Mouse (Mus musculus) heart, embryonic 16.5 days (tissue): ENCODE data around the gene Abcc3. TPM values are rescaled to one million over a fixed set of nuclear protein-coding genes. Genes with fewer than 3 reads are reported as not detected.

Experiments
- ATAC-seq: fragments of 200-750 bp; cut with Nextera tagmentation; replicated peaks from 2 replicates; pipeline ENCODE4 v1.8.0; 2017; ENCODE audit warnings: moderate number of reproducible peaks; ENCODE audit not compliant: insufficient read depth, low FRiP score; ENCODE audit errors: extremely low read depth
- H3K27ac ChIP-seq: fragments of 300-500 bp; sonication (generic); 2 replicates; pipeline ENCODE4 v1.5.1; 2014; ENCODE audit warnings: mild to moderate bottlenecking, low read length, control low read depth, moderate library complexity
- H3K27me3 ChIP-seq: fragments of 300-500 bp; sonication (generic); 2 replicates; pipeline ENCODE4 v1.6.1; 2014; ENCODE audit warnings: low read length, mixed read lengths; ENCODE audit not compliant: control insufficient read depth, insufficient read depth
- H3K36me3 ChIP-seq: fragments of 300-500 bp; sonication (generic); 2 replicates; pipeline ENCODE4 v1.6.1; 2014; ENCODE audit not compliant: control insufficient read depth, insufficient read depth
- H3K4me1 ChIP-seq: fragments of 300-500 bp; sonication (generic); 2 replicates; pipeline ENCODE4 v1.6.1; 2014; ENCODE audit warnings: low read length, mixed read lengths; ENCODE audit not compliant: control insufficient read depth, insufficient read depth
- H3K4me2 ChIP-seq: fragments of 300-500 bp; sonication (generic); 2 replicates; pipeline ENCODE4 v1.6.1; 2014; ENCODE audit warnings: low read depth, mild to moderate bottlenecking, control low read depth, low read length
- H3K4me3 ChIP-seq: fragments of 300-500 bp; sonication (generic); 2 replicates; pipeline ENCODE4 v1.5.1; 2014; ENCODE audit warnings: mild to moderate bottlenecking, control low read depth, low read length
- H3K9ac ChIP-seq: fragments of 300-500 bp; sonication (generic); 2 replicates; pipeline ENCODE4 v1.6.1; 2014; ENCODE audit warnings: low read length, control low read depth
- H3K9me3 ChIP-seq: fragments of 300-500 bp; sonication (generic); replicated peaks from 2 replicates; pipeline ENCODE4 v1.6.1; 2016; ENCODE audit warnings: low read length; ENCODE audit not compliant: control insufficient read depth
- WGBS: fragments of 180-500 bp; shearing (Covaris S2); extraction: QIAGEN DNeasy Blood & Tissue Kit; methylation state at CpG from one replicate; pipeline ENCODE4 v1.1.7; 2014; 5-methylcytosine and 5-hydroxymethylcytosine counted together
- polyA plus RNA-seq: library from polyadenylated mRNA; unstranded; fragments of >200 nt; fragmentation: Nextera tagmentation; extraction: Ambion mirVana; gene quantifications from 2 replicates; pipeline ENCODE4 v1.2.1, GENCODE M21; 2015

The Abcc3 gene
- 1.1 and 1.3 TPM in 2 replicates for polyA plus RNA-seq

DNA sequence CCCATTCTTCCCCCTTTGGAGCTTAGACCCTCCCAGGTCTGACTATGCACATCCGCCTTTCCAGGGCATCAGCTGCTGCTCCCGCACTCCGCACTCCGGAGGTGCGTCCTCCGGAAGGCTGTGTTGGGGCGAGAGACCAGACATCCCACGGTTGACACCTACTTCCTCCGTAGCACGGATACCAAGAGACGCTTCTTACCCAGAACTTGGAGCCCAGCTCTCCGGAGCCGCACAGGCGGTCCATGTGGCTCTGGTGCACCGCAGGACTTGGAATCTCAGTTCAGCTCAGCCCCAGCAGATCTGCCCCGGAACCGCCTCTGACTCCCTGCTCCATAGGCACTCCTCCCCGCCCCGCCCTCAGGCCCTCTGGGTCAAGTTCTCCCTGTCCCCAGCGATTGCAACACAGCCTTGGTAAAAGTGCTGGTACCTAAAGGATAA, at the start of gene Abcc3:
Abcc3 (minus strand) TSS at position 326 of the 438 bp plus-strand sequence.
- Histone ChIP-seq H3K9me3 (no peaks in the 10 kb centered on the region), H3K27ac (no peak within 1 kb of the TSS), H3K36me3 (no peaks in the 10 kb centered on the region), H3K4me1 (peaks cover 2% of the 10 kb centered on the region; the same call in 1 of the 2 replicates), H3K9ac (peak within 1 kb of the TSS; percentile 50), H3K27me3 (0 out of 2 replicates have a peak, but pooled peaks cover 9% of the 10 kb centered on the region), H3K4me2 (peak within 1 kb of the TSS; percentile 68), H3K4me3 (peak within 1 kb of the TSS; percentile 46)
- no peak for ATAC-seq
- WGBS = 6% methylated on average over 20 of the region's 20 CpGs

- no peaks in the 10 kb centered on the region for H3K36me3 ChIP-seq
- H3K27ac ChIP-seq = no peak overlapping the region
- 51% methylated on average over 9 of the region's 9 CpGs for WGBS
- no peak overlapping the region for H3K4me3 ChIP-seq
- H3K9ac ChIP-seq = no peak overlapping the region
- H3K4me1 ChIP-seq = peaks cover 11% of the 10 kb centered on the region
- no peak overlapping the region for H3K4me2 ChIP-seq
- ATAC-seq = no peak
- peaks cover 5% of the 10 kb centered on the region for H3K27me3 ChIP-seq
- H3K9me3 ChIP-seq = no peaks in the 10 kb centered on the region
Observed at GRCm38 (mm10) chr11:94441752-94442151, 49.0 kb upstream of the Abcc3 start.

GRCm38 (mm10) chr11:94441122-94441521, 48.3 kb upstream of the Abcc3 start:
- Histone ChIP-seq H3K27ac (0 out of 2 replicates have a peak overlapping the region, but pooled peaks have one; percentile 37), H3K9me3 (no peaks in the 10 kb centered on the region), H3K36me3 (no peaks in the 10 kb centered on the region), H3K27me3 (peaks cover 3% of the 10 kb centered on the region), H3K4me1 (peaks cover 11% of the 10 kb centered on the region), H3K9ac (no peak overlapping the region; the same call in 1 of the 2 replicates), H3K4me2 (no peak overlapping the region), H3K4me3 (no peak overlapping the region)
- 38% methylated on average over 7 of the region's 7 CpGs for WGBS
- ATAC-seq = peak; percentile 30; the same call in 1 of the 2 replicates

DNA sequence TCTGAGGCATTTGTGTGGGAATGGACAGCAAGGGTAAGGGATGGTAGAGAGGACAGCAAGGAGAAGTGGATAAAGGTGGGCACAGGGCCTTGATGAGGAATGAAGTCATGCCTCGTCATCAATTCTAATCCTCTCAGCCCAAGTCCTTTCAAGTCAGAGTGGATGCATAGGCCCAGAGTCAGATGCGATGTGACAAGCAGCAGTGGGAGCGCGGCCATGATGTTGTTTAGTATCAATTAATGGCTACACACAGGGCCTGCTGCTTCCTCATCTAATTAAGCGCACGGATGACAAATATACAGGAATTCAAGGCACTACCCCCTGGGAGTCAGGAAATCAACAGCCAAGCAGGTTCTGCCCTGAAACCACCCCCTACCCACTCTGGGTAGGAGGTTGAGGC, 47.6 kb upstream of the Abcc3 start:
- Histone ChIP-seq H3K4me2 (no peak overlapping the region), H3K4me1 (peaks cover 11% of the 10 kb centered on the region), H3K9ac (no peak overlapping the region), H3K36me3 (no peaks in the 10 kb centered on the region), H3K9me3 (no peaks in the 10 kb centered on the region), H3K27me3 (peaks cover 3% of the 10 kb centered on the region; the same call in 1 of the 2 replicates), H3K4me3 (no peak overlapping the region), H3K27ac (no peak overlapping the region)
- 92% methylated on average over 6 of the region's 6 CpGs for WGBS
- no peak for ATAC-seq

- Histone ChIP-seq H3K9me3 (no peaks in the 10 kb centered on the region), H3K4me1 (peaks cover 21% of the 10 kb centered on the region), H3K27me3 (peaks cover 15% of the 10 kb centered on the region), H3K4me3 (no peak overlapping the region), H3K4me2 (0 out of 2 replicates have a peak overlapping the region, but pooled peaks have one; percentile 1), H3K27ac (peak overlapping the region; percentile 73), H3K9ac (no peak overlapping the region), H3K36me3 (no peaks in the 10 kb centered on the region)
- 19% methylated on average over 9 of the region's 9 CpGs for WGBS
- 0 out of 2 replicates have a peak, but pooled peaks have one; percentile 10 for ATAC-seq
Observed at GRCm38 (mm10) chr11:94429011-94429651, 36.3 kb upstream of the Abcc3 start.

GRCm38 (mm10) chr11:94428091-94428835, 35.5 kb upstream of the Abcc3 start:
- peak overlapping the region; percentile 73 for H3K27ac ChIP-seq
- 2% methylated on average over 4 of the region's 4 CpGs for WGBS
- H3K36me3 ChIP-seq = no peaks in the 10 kb centered on the region
- H3K9ac ChIP-seq = no peak overlapping the region
- ATAC-seq = peak; percentile 89
- peaks cover 13% of the 10 kb centered on the region for H3K27me3 ChIP-seq
- peaks cover 25% of the 10 kb centered on the region for H3K4me1 ChIP-seq
- H3K4me2 ChIP-seq = peak overlapping the region; percentile 7; the same call in 1 of the 2 replicates
- H3K9me3 ChIP-seq = no peaks in the 10 kb centered on the region
- H3K4me3 ChIP-seq = no peak overlapping the region

GRCm38 (mm10) chr11:94425656-94426055, 32.9 kb upstream of the Abcc3 start:
- Histone ChIP-seq H3K9ac (no peak overlapping the region), H3K4me2 (no peak overlapping the region), H3K27ac (no peak overlapping the region), H3K9me3 (no peaks in the 10 kb centered on the region), H3K4me1 (peaks cover 27% of the 10 kb centered on the region), H3K36me3 (no peaks in the 10 kb centered on the region), H3K4me3 (no peak overlapping the region), H3K27me3 (peaks cover 5% of the 10 kb centered on the region)
- WGBS = 69% methylated on average over 14 of the region's 14 CpGs
- no peak for ATAC-seq

- Histone ChIP-seq H3K27ac (no peak overlapping the region), H3K9me3 (no peaks in the 10 kb centered on the region), H3K27me3 (peaks cover 5% of the 10 kb centered on the region), H3K4me2 (no peak overlapping the region), H3K4me3 (no peak overlapping the region), H3K9ac (no peak overlapping the region), H3K4me1 (peaks cover 29% of the 10 kb centered on the region), H3K36me3 (no peaks in the 10 kb centered on the region)
- WGBS = 60% methylated on average over 5 of the region's 5 CpGs
- no peak for ATAC-seq
Observed at GRCm38 (mm10) chr11:94425215-94425614, 32.4 kb upstream of the Abcc3 start.

DNA sequence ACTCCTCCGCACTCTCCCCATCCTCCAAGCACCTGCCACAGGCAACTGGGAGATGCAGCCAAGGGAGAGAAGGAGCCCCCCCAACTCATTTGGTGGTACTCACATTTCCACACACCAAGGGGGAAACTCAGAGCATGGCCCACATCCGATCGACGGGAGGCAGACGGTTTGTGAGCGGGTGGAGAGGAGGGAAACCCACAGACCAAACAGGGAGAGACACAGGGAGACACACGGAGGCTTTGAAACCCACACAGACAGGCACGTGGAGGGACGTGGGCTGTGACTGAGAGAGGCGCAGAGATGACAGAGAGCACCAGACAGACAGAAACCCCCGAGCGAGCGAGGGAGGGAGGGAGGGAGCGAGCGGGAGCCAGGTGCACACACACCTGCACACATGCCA, 31.6 kb upstream of the Abcc3 start:
- ATAC-seq = no peak
- 58% methylated on average over 15 of the region's 15 CpGs for WGBS

More for the DNA sequence above, 31.6 kb upstream of the Abcc3 start:
- Histone ChIP-seq H3K36me3 (no peaks in the 10 kb centered on the region), H3K4me2 (no peak overlapping the region), H3K9me3 (no peaks in the 10 kb centered on the region), H3K27ac (no peak overlapping the region), H3K4me3 (no peak overlapping the region), H3K4me1 (peaks cover 27% of the 10 kb centered on the region), H3K27me3 (peaks cover 5% of the 10 kb centered on the region), H3K9ac (no peak overlapping the region)
